Mouse (Mus musculus) lung, postnatal 0 days (tissue): ENCODE data around the gene Thumpd2. TPM values are rescaled to one million over a fixed set of nuclear protein-coding genes. Genes with fewer than 3 reads are reported as not detected.

Source experiments
- ATAC-seq: fragments of 200-750 bp; cut with Nextera tagmentation; 2 replicates; pipeline ENCODE4 v1.8.0; 2017; ENCODE audit warnings: moderate library complexity
- DNase-seq: peaks from one replicate; pipeline ENCODE4 v3.0.0-alpha.2; 2016; ENCODE audit warnings: low spot score
- H3K27ac ChIP-seq: fragments of 300-500 bp; sonication (generic); 2 replicates; pipeline ENCODE4 v1.5.1; 2014; ENCODE audit warnings: antibody characterized with exemption, mild to moderate bottlenecking, low read length, mixed read lengths
- H3K27me3 ChIP-seq: fragments of 300-500 bp; sonication (generic); replicated peaks from 2 replicates; pipeline ENCODE4 v1.6.1; 2014; ENCODE audit warnings: low read length, mixed read lengths; ENCODE audit not compliant: insufficient read depth
- H3K36me3 ChIP-seq: fragments of 300-500 bp; sonication (generic); 2 replicates; pipeline ENCODE4 v1.6.1; 2014; ENCODE audit warnings: low read length, mixed read lengths; ENCODE audit not compliant: insufficient read depth
- H3K4me1 ChIP-seq: fragments of 300-500 bp; sonication (generic); 2 replicates; pipeline ENCODE4 v1.6.1; 2014; ENCODE audit warnings: antibody characterized with exemption, low read depth, low read length, mixed read lengths; ENCODE audit not compliant: insufficient read depth
- H3K4me2 ChIP-seq: fragments of 300-500 bp; sonication (generic); replicated peaks from 2 replicates; pipeline ENCODE4 v1.6.1; 2014; ENCODE audit warnings: low read depth, mild to moderate bottlenecking, low read length, moderate library complexity, mixed read lengths
- H3K4me3 ChIP-seq: fragments of 300-500 bp; sonication (generic); 2 replicates; pipeline ENCODE4 v1.5.1; 2014; ENCODE audit warnings: low read depth, low read length
- H3K9ac ChIP-seq: fragments of 300-500 bp; sonication (generic); replicated peaks from 2 replicates; pipeline ENCODE4 v1.6.1; 2014; ENCODE audit warnings: low read depth, mild to moderate bottlenecking
- H3K9me3 ChIP-seq: fragments of 300-500 bp; sonication (generic); 2 replicates; pipeline ENCODE4 v1.6.1; 2016; ENCODE audit warnings: low read length, mixed read lengths
- CTCF ChIP-seq: IDR thresholded peaks from 2 replicates; pipeline ENCODE4 v1.5.1; 2016; ENCODE audit warnings: antibody characterized with exemption, mild to moderate bottlenecking
- EP300 ChIP-seq: IDR thresholded peaks from 2 replicates; pipeline ENCODE4 v1.6.1; 2016; ENCODE audit warnings: antibody characterized with exemption, mild to moderate bottlenecking, control low read depth
- WGBS: fragments of 180-500 bp; shearing (Covaris S2); extraction: QIAGEN DNeasy Blood & Tissue Kit; methylation state at CpG from one replicate; pipeline ENCODE4 v1.1.7; 2014; 5-methylcytosine and 5-hydroxymethylcytosine counted together
- polyA plus RNA-seq: library from polyadenylated mRNA; unstranded; fragments of >200 nt; fragmentation: Nextera tagmentation; extraction: Ambion mirVana; gene quantifications from 2 replicates; pipeline ENCODE4 v1.2.1, GENCODE M21; 2015

Gene Thumpd2
- polyA plus RNA-seq, 1 experiment from 2014 or later = 10.0 TPM

GRCm38 (mm10) chr17:81087735-81088134 is 22.9 kb upstream of the Thumpd2 start:
- ATAC-seq (no peak), DNase-seq (no peak)
- Histone ChIP-seq H3K27me3 (no peaks in the 10 kb centered on the region), H3K4me3 (no peak overlapping the region), H3K27ac (no peak overlapping the region), H3K4me1 (no peaks in the 10 kb centered on the region), H3K36me3 (no peaks in the 10 kb centered on the region), H3K9ac (no peak overlapping the region), H3K9me3 (no peaks in the 10 kb centered on the region), H3K4me2 (no peak overlapping the region)
- no peak for TF ChIP-seq EP300
- no peak for TF ChIP-seq CTCF
- 71% methylated on average over 4 of the region's 4 CpGs for WGBS

GRCm38 (mm10) chr17:81064279-81064978 is 453 bp downstream of the Thumpd2 start:
- H3K27ac ChIP-seq = peak overlapping the region; percentile 77
- peak overlapping the region; percentile 65 for H3K4me2 ChIP-seq
- DNase-seq (peak; percentile 61), ATAC-seq (peak; percentile 82)
- peak overlapping the region; percentile 77 for H3K9ac ChIP-seq
- H3K4me3 ChIP-seq = peak overlapping the region; percentile 84
- TF ChIP-seq CTCF (no peak), EP300 (no peak)
- 9% methylated on average over 26 of the region's 28 CpGs for WGBS
- H3K36me3 ChIP-seq = no peaks in the 10 kb centered on the region
- H3K9me3 ChIP-seq = no peaks in the 10 kb centered on the region
- H3K27me3 ChIP-seq = no peaks in the 10 kb centered on the region
- no peaks in the 10 kb centered on the region for H3K4me1 ChIP-seq

- Histone ChIP-seq H3K9ac (no peak overlapping the region), H3K4me1 (no peaks in the 10 kb centered on the region), H3K4me2 (no peak overlapping the region), H3K27ac (no peak overlapping the region), H3K36me3 (no peaks in the 10 kb centered on the region), H3K4me3 (no peak overlapping the region), H3K27me3 (no peaks in the 10 kb centered on the region), H3K9me3 (no peaks in the 10 kb centered on the region)
- 87% methylated on average over 3 of the region's 3 CpGs for WGBS
- TF ChIP-seq EP300 (no peak), CTCF (no peak)
- ATAC-seq (no peak), DNase-seq (no peak)
Measured at GRCm38 (mm10) chr17:81063346-81063745, 1.5 kb downstream of the Thumpd2 start.

GRCm38 (mm10) chr17:81062349-81062871 is 2.5 kb downstream of the Thumpd2 start:
- DNase-seq = no peak
- H3K27me3 ChIP-seq = no peaks in the 10 kb centered on the region

GRCm38 (mm10) chr17:81056796-81057381 is 8.0 kb downstream of the Thumpd2 start:
- H3K36me3 ChIP-seq = no peaks in the 10 kb centered on the region
- H3K4me1 ChIP-seq = no peaks in the 10 kb centered on the region
- H3K4me3 ChIP-seq = no peak overlapping the region
- H3K9ac ChIP-seq = no peak overlapping the region
- WGBS = 89% methylated on average over 8 of the region's 8 CpGs
- H3K4me2 ChIP-seq = no peak overlapping the region
- H3K9me3 ChIP-seq = no peaks in the 10 kb centered on the region
- H3K27ac ChIP-seq = no peak overlapping the region
- ATAC-seq (no peak), DNase-seq (no peak)
- TF ChIP-seq CTCF (no peak), EP300 (no peak)
- H3K27me3 ChIP-seq = no peaks in the 10 kb centered on the region

More at GRCm38 (mm10) chr17:81062349-81062871, 2.5 kb downstream of the Thumpd2 start:
- H3K9me3 ChIP-seq = no peaks in the 10 kb centered on the region
- ATAC-seq = no peak
- H3K36me3 ChIP-seq = no peaks in the 10 kb centered on the region
- no peaks in the 10 kb centered on the region for H3K4me1 ChIP-seq
- TF ChIP-seq CTCF (no peak), EP300 (no peak)
- no peak overlapping the region for H3K4me3 ChIP-seq
- H3K9ac ChIP-seq = no peak overlapping the region
- H3K4me2 ChIP-seq = no peak overlapping the region
- 29% methylated on average over 6 of the region's 6 CpGs for WGBS
- H3K27ac ChIP-seq = no peak overlapping the region

GRCm38 (mm10) chr17:81056035-81056434 is 8.8 kb downstream of the Thumpd2 start:
- H3K4me3 ChIP-seq = no peak overlapping the region
- DNase-seq = no peak
- 61% methylated on average over 3 of the region's 3 CpGs for WGBS
- no peaks in the 10 kb centered on the region for H3K4me1 ChIP-seq
- H3K27me3 ChIP-seq = no peaks in the 10 kb centered on the region
- no peak overlapping the region for H3K9ac ChIP-seq
- ATAC-seq = no peak
- no peak overlapping the region for H3K4me2 ChIP-seq
- H3K36me3 ChIP-seq = no peaks in the 10 kb centered on the region
- TF ChIP-seq CTCF (no peak), EP300 (no peak)
- no peak overlapping the region for H3K27ac ChIP-seq
- H3K9me3 ChIP-seq = no peaks in the 10 kb centered on the region
